Mouse (Mus musculus): ENCODE data around the gene Gm29735. TPM values are rescaled to one million over a fixed set of nuclear protein-coding genes. Genes with fewer than 3 reads are reported as not detected.
"Not testable (repeated sequence)": the region's sequence is repeated elsewhere in the genome, so short reads cannot be mapped to it uniquely, and the experiment has no call there.

The Gm29735 gene
- polyA plus RNA-seq, 1 experiment from 2014 or later = not detected

- WGBS (ENCODE audit: insufficient replicate concordance) = 0% methylated on average over 1 of the region's 1 CpGs
- H3K27ac ChIP-seq (ENCODE audit: low read length); H3K36me3 ChIP-seq (ENCODE audit: control insufficient read depth, insufficient read depth); H3K9me3 ChIP-seq (replicated peaks; ENCODE audit: control insufficient read depth, low read length); H3K27me3 ChIP-seq (ENCODE audit: control insufficient read depth, insufficient read depth, low read depth, low read length); ATAC-seq (ENCODE audit: low read depth); H3K4me1 ChIP-seq (ENCODE audit: control insufficient read depth, low read depth, low read length); H3K9ac ChIP-seq (ENCODE audit: low read depth, low read length); H3K4me2 ChIP-seq (ENCODE audit: low read depth, low read length); H3K4me3 ChIP-seq (ENCODE audit: low read depth, low read length): not testable (repeated sequence)
These were observed 13.4 kb downstream of the Gm29735 start for GRCm38 (mm10) chr7:142143506-142144010.

- H3K4me1 ChIP-seq (ENCODE audit: control insufficient read depth, low read depth, low read length) = no peaks in the 10 kb centered on the region
- ATAC-seq (ENCODE audit: low read depth) = no peak
- no peaks in the 10 kb centered on the region for H3K36me3 ChIP-seq (ENCODE audit: control insufficient read depth, insufficient read depth)
- H3K9me3 ChIP-seq (replicated peaks; ENCODE audit: control insufficient read depth, low read length) = no peaks in the 10 kb centered on the region
- 18% methylated on average over 1 of the region's 1 CpGs for WGBS (ENCODE audit: insufficient replicate concordance)
- H3K4me3 ChIP-seq (ENCODE audit: low read depth, low read length) = no peak overlapping the region
- H3K27ac ChIP-seq (ENCODE audit: low read length) = no peak overlapping the region
- H3K27me3 ChIP-seq (ENCODE audit: control insufficient read depth, insufficient read depth, low read depth, low read length) = no peaks in the 10 kb centered on the region
- no peak overlapping the region for H3K4me2 ChIP-seq (ENCODE audit: low read depth, low read length)
- H3K9ac ChIP-seq (ENCODE audit: low read depth, low read length) = no peak overlapping the region
These were observed 16.2 kb downstream of the Gm29735 start for GRCm38 (mm10) chr7:142140696-142141095.

DNA sequence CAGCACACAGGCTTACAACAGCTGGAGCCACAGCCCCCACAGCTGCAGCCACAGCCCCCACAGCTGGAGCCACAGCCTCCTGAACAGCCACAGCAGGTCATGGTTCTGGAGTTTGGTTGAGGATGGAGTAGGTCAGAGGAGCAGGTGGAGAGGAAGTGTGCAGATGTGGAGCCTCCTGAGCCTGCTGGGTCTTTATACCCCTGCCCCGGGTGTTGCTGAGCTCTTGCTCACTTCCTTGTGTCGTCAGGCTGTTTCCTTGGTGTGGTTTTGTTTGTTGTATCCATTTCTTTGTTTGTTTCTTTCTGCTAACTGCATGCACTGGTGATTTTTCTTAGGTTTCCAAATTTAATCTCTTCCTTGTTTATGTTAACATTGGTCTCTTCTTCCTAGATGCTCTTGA, 21.0 kb downstream of the Gm29735 start, which contains the start of gene Gm39115:
Gene Gm39115, minus strand, starts transcription at position 101 of the 400 bp plus-strand sequence.
- H3K4me1 ChIP-seq (ENCODE audit: control insufficient read depth, low read depth, low read length); H3K27me3 ChIP-seq (ENCODE audit: control insufficient read depth, insufficient read depth, low read depth, low read length); H3K27ac ChIP-seq (ENCODE audit: low read length); H3K9me3 ChIP-seq (replicated peaks; ENCODE audit: control insufficient read depth, low read length); H3K36me3 ChIP-seq (ENCODE audit: control insufficient read depth, insufficient read depth); ATAC-seq (ENCODE audit: low read depth); H3K9ac ChIP-seq (ENCODE audit: low read depth, low read length); H3K4me2 ChIP-seq (ENCODE audit: low read depth, low read length); H3K4me3 ChIP-seq (ENCODE audit: low read depth, low read length): not testable (repeated sequence)
- WGBS (ENCODE audit: insufficient replicate concordance) = 2% methylated on average over 2 of the region's 2 CpGs

DNA sequence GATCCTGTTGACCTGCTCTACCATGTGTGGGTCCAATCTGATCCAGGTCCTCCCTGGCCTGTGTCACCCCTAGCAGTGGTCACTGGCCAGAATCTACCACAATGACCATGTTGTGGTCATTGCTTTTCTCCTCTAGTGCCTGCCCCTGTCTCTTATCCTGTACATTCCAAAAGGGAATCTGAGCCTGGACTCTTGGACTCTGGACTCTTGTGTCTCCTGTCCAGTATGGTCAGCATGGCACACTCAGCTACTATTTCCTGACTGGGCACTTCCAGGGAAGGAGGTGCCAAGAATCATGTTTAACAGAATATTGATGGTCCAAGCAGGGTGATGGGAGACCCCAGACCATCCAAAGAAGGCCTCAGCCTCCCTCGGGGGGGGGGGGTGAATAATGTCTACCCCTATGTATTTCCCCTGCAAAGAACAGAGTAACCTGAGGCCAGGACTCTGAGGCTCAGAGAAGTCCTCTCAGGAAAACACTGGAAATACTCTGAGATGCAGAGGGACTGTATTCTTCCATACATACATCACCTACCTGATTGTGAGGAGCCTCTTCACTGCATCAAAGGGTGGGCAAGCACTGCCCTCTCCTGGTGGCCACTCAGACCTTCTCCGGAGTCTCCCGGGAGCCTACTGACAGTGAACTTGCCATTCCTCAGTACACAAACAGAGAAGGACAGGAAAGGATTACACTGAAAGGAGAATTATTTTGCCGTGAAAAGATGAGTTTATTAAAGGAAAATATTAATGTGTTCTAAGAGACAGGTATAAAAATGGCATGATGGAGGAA, 22.5 kb downstream of the Gm29735 start:
- Histone ChIP-seq H3K4me2 (ENCODE audit: low read depth, low read length) (no peak overlapping the region), H3K36me3 (ENCODE audit: control insufficient read depth, insufficient read depth) (no peaks in the 10 kb centered on the region), H3K27me3 (ENCODE audit: control insufficient read depth, insufficient read depth, low read depth, low read length) (no peaks in the 10 kb centered on the region), H3K27ac (ENCODE audit: low read length) (no peak overlapping the region), H3K9me3 (replicated peaks; ENCODE audit: control insufficient read depth, low read length) (no peaks in the 10 kb centered on the region), H3K4me1 (ENCODE audit: control insufficient read depth, low read depth, low read length) (no peaks in the 10 kb centered on the region), H3K9ac (ENCODE audit: low read depth, low read length) (no peak overlapping the region), H3K4me3 (ENCODE audit: low read depth, low read length) (no peak overlapping the region)
- 35% methylated on average over 4 of the region's 4 CpGs for WGBS (ENCODE audit: insufficient replicate concordance)
- ATAC-seq (ENCODE audit: low read depth) = no peak

DNA sequence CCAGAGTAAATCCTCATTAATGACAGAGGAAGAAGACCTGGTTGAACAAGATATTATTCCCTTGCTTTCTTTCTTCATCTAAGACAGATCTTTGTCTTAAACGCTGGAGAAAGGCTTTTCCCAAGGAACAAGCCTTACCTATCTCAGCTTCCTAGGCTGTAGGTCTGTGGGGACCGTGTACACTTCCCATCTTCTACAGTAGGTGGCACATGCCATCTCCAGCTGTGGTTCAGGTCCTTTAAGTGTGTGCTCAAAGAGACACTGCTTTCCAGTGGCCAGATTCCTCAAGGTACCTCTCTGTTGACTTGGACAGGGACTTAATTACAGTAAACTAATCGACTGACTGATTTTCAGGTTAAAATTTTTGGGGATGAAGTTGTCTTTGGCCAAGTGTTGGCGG, 28.1 kb downstream of the Gm29735 start:
- no peak overlapping the region for H3K9ac ChIP-seq (ENCODE audit: low read depth, low read length)
- no peaks in the 10 kb centered on the region for H3K27me3 ChIP-seq (ENCODE audit: control insufficient read depth, insufficient read depth, low read depth, low read length)
- H3K4me2 ChIP-seq (ENCODE audit: low read depth, low read length) = no peak overlapping the region
- ATAC-seq (ENCODE audit: low read depth) = no peak
- H3K27ac ChIP-seq (ENCODE audit: low read length) = no peak overlapping the region
- H3K4me1 ChIP-seq (ENCODE audit: control insufficient read depth, low read depth, low read length) = no peaks in the 10 kb centered on the region
- no peak overlapping the region for H3K4me3 ChIP-seq (ENCODE audit: low read depth, low read length)
- no peaks in the 10 kb centered on the region for H3K9me3 ChIP-seq (replicated peaks; ENCODE audit: control insufficient read depth, low read length)
- WGBS (ENCODE audit: insufficient replicate concordance) = 26% methylated on average over 4 of the region's 4 CpGs
- H3K36me3 ChIP-seq (ENCODE audit: control insufficient read depth, insufficient read depth) = no peaks in the 10 kb centered on the region

- not testable (repeated sequence) for H3K36me3 ChIP-seq (ENCODE audit: control insufficient read depth, insufficient read depth); H3K4me2 ChIP-seq (ENCODE audit: low read depth, low read length); H3K4me1 ChIP-seq (ENCODE audit: control insufficient read depth, low read depth, low read length); H3K27me3 ChIP-seq (ENCODE audit: control insufficient read depth, insufficient read depth, low read depth, low read length); H3K4me3 ChIP-seq (ENCODE audit: low read depth, low read length); H3K27ac ChIP-seq (ENCODE audit: low read length); ATAC-seq (ENCODE audit: low read depth); H3K9ac ChIP-seq (ENCODE audit: low read depth, low read length); H3K9me3 ChIP-seq (replicated peaks; ENCODE audit: control insufficient read depth, low read length)
- 84% methylated on average over 1 of the region's 1 CpGs for WGBS (ENCODE audit: insufficient replicate concordance)
These were observed 36.3 kb downstream of the Gm29735 start, which contains the start of gene Gm45618 for GRCm38 (mm10) chr7:142120629-142121028. TSS of gene Gm45618 (minus strand) at chr7:142120729.

DNA sequence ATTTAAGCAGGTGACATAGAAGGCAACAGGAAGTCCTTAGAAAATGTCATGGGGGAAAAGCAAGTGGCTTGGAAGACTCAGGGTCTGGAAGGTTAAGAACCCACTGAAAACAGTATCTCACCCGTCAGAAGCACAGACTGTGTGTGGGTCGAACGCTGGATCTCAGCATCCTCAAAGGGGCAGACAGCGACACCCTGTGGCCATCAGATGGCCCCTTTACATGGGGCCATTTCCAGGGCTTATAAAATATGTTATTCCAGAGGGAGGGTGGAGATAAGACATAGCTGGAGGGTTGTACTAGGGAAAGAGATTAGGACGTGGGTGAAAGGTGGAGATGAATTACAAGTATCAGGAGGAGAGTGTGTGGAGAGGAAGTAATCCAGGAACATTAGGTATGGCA, 37.3 kb downstream of the Gm29735 start:
- Histone ChIP-seq H3K27ac (ENCODE audit: low read length) (no peak overlapping the region), H3K9me3 (replicated peaks; ENCODE audit: control insufficient read depth, low read length) (no peaks in the 10 kb centered on the region), H3K27me3 (ENCODE audit: control insufficient read depth, insufficient read depth, low read depth, low read length) (no peaks in the 10 kb centered on the region), H3K9ac (ENCODE audit: low read depth, low read length) (no peak overlapping the region), H3K36me3 (ENCODE audit: control insufficient read depth, insufficient read depth) (no peaks in the 10 kb centered on the region), H3K4me3 (ENCODE audit: low read depth, low read length) (no peak overlapping the region), H3K4me1 (ENCODE audit: control insufficient read depth, low read depth, low read length) (no peaks in the 10 kb centered on the region), H3K4me2 (ENCODE audit: low read depth, low read length) (no peak overlapping the region)
- no peak for ATAC-seq (ENCODE audit: low read depth)
- WGBS (ENCODE audit: insufficient replicate concordance) = 12% methylated on average over 5 of the region's 5 CpGs

Other genes starting within 250 kb of the Gm29735 start
- 24.4 and 24.5 TPM in 2 replicates for gene Tollip, start 238.6 kb downstream of the Gm29735 start, polyA plus RNA-seq (2015; fragmentation: Nextera tagmentation; extraction: Ambion mirVana)
- 0.09 and 0.21 TPM in 2 replicates for gene Brsk2, start 207.4 kb downstream of the Gm29735 start, polyA plus RNA-seq (2015; fragmentation: Nextera tagmentation; extraction: Ambion mirVana)
- gene Mob2, start 96.0 kb downstream of the Gm29735 start, polyA plus RNA-seq (2015; fragmentation: Nextera tagmentation; extraction: Ambion mirVana) = 58.9 and 60.7 TPM in 2 replicates
- 2.8 TPM in 2 replicates for gene Dusp8, start 61.3 kb downstream of the Gm29735 start, polyA plus RNA-seq (2015; fragmentation: Nextera tagmentation; extraction: Ambion mirVana)
- gene Gm45618, start 36.4 kb downstream of the Gm29735 start, polyA plus RNA-seq (2015; fragmentation: Nextera tagmentation; extraction: Ambion mirVana) = not detected in 2 replicates
- gene Gm39115, start 21.1 kb downstream of the Gm29735 start, polyA plus RNA-seq (2015; fragmentation: Nextera tagmentation; extraction: Ambion mirVana) = not detected in 2 replicates
- not detected in 2 replicates for gene Gm45337, start 12.5 kb downstream of the Gm29735 start, polyA plus RNA-seq (2015; fragmentation: Nextera tagmentation; extraction: Ambion mirVana)
- not detected in 2 replicates for gene Gm4553, start 8.6 kb upstream of the Gm29735 start, polyA plus RNA-seq (2015; fragmentation: Nextera tagmentation; extraction: Ambion mirVana)
- gene Krtap5-2, start 18.9 kb upstream of the Gm29735 start, polyA plus RNA-seq (2015; fragmentation: Nextera tagmentation; extraction: Ambion mirVana) = not detected in 2 replicates
- not detected in 2 replicates for gene Gm10153, start 33.3 kb upstream of the Gm29735 start, polyA plus RNA-seq (2015; fragmentation: Nextera tagmentation; extraction: Ambion mirVana)
- gene Krtap5-3, start 44.3 kb upstream of the Gm29735 start, polyA plus RNA-seq (2015; fragmentation: Nextera tagmentation; extraction: Ambion mirVana) = not detected in 2 replicates
- gene Gm7579, start 54.7 kb upstream of the Gm29735 start, polyA plus RNA-seq (2015; fragmentation: Nextera tagmentation; extraction: Ambion mirVana) = not detected in 2 replicates
- gene Krtap5-5, start 72.9 kb upstream of the Gm29735 start, polyA plus RNA-seq (2015; fragmentation: Nextera tagmentation; extraction: Ambion mirVana) = not detected in 2 replicates
- gene Gm40460, start 84.0 kb upstream of the Gm29735 start, polyA plus RNA-seq (2015; fragmentation: Nextera tagmentation; extraction: Ambion mirVana) = not detected in 2 replicates
- gene Gm2431, start 101.2 kb upstream of the Gm29735 start, polyA plus RNA-seq (2015; fragmentation: Nextera tagmentation; extraction: Ambion mirVana) = not detected in 2 replicates
- gene Gm4559, start 117.2 kb upstream of the Gm29735 start, polyA plus RNA-seq (2015; fragmentation: Nextera tagmentation; extraction: Ambion mirVana) = not detected in 2 replicates
- gene Krtap5-1, start 140.0 kb upstream of the Gm29735 start, polyA plus RNA-seq (2015; fragmentation: Nextera tagmentation; extraction: Ambion mirVana) = not detected in 2 replicates
- gene Krtap5-4, start 146.4 kb upstream of the Gm29735 start, polyA plus RNA-seq (2015; fragmentation: Nextera tagmentation; extraction: Ambion mirVana) = not detected in 2 replicates
- 1.6 and 2.0 TPM in 2 replicates for gene Ifitm10, start 216.6 kb upstream of the Gm29735 start, polyA plus RNA-seq (2015; fragmentation: Nextera tagmentation; extraction: Ambion mirVana)
- 1.4 and 1.8 TPM in 2 replicates for gene Gm49369, start 225.6 kb upstream of the Gm29735 start, polyA plus RNA-seq (2015; fragmentation: Nextera tagmentation; extraction: Ambion mirVana)
- 408 and 415 TPM in 2 replicates for gene Ctsd, start 230.9 kb upstream of the Gm29735 start, polyA plus RNA-seq (2015; fragmentation: Nextera tagmentation; extraction: Ambion mirVana)

Data from liver, embryonic 16.5 days (tissue).